Mouse (Mus musculus) 416B (cell line): ENCODE results near the gene Msi2.

Experiments
- DNase-seq: peaks from one replicate; pipeline ENCODE4 v3.0.0; 2011; ENCODE audit warnings: low read depth

The Msi2 gene

DNA sequence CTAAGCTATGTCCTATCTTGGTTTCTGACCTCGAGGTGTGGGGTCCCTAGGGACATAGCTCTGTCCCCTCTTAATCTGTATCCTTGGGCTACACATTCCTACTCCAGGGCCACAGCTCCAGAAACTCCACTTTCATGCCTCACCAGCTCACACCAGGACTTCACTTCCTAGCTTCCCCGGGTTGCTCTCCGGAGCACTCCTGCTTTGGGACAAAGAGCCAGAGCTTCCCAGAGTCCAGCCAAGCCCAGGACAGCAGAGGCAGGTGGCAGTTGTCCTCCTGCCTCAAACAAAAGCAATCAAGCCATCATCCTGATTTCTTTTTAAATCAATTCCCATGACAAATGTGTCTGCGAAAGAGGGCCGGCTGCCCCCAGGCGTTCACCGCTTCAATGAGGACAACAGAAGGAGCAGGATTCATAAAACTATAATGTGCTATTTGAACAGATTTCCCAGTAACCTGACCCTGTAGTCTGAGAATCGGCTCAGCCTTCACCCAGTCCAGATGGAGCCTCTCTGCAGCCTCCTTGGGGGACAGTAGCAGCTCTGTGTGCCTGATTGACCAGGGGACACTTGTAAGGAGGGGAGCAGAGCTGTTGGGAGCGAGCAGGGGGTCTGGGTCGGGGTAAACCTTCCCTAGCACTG, 409.1 kb downstream of the Msi2 start:
- no peak for DNase-seq

DNA sequence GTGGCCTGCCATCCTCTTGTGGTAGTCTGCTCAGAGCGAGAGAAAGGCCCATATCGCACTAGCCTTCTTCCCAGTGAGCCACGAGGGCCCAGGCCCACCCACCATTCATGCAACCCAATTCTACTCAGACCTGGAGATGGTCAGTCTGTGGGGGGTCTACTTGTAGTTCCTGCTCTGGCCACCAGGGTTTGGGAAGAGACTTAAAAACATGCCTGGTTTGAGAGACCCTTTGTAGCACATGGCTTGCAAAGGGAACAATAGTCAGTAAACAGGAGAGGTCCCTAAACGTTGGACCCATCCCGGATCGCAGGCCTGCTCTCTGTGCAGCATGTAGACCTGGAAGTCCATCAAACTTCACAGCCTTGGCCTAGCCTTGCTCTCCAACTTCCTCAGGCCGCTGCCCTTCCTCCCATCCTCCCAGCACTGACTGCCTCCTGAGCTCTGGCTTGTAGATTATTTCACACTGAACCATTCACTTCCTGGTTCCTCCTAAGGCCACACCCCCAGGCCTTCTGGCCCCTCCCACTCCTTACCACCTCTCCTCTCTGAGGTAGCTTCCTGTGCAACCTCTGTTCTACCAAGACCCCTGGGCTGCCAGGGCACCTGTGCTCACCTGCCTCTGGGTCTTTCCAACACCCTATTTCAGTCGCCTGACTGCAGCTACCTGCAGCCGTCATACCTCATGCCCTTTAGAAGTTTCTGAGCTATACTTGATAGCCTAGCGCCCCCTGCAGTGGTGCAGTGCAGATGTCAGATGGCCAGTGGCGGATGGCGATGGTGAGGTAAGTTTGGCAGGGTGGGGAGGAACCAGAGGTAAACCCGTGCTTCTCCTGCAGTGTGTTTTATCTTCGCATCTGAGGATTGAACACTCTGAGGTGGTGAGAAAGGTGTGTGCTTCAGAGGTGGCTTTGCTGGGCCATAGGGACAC, 410.4 kb downstream of the Msi2 start:
- DNase-seq, result peak; percentile 55

DNA sequence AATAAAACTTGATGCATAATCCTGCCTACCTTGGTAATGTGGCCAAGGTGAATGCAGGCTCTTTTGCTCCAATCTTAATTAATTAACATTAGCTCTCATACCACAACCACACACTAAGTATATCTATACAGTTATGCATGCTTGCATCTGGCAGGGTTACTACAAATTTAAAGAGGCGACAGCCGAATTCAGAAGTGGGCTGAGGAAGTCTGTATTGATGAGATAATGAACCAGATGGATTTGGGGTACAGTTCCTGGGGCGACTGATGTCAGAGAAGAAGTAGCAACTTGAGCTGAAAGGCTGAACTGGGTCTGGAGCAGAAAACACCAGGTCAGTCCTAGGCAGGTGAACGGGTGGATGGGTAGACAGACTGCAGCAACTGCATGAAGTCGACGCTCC, 412.6 kb downstream of the Msi2 start:
- DNase-seq, result no peak

DNA sequence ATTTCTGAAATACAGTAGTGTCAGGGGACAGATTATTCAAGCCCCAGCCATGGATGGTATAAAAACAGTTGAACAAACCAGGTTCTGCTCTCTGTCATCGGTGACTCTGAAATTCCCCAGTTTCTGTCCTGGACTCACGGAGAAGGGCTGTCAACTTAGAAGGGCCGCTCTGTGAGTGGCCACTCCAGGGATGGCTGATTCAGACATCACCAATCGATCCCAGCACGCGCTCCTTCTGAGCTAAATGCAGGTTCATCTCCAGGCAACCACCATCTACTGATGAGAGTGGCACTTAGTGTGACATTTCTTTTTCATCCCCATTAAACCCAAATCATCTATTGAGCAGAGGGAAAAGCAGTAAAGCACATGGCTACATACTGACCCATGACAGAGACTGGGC, 416.7 kb downstream of the Msi2 start:
- no peak for DNase-seq

DNA sequence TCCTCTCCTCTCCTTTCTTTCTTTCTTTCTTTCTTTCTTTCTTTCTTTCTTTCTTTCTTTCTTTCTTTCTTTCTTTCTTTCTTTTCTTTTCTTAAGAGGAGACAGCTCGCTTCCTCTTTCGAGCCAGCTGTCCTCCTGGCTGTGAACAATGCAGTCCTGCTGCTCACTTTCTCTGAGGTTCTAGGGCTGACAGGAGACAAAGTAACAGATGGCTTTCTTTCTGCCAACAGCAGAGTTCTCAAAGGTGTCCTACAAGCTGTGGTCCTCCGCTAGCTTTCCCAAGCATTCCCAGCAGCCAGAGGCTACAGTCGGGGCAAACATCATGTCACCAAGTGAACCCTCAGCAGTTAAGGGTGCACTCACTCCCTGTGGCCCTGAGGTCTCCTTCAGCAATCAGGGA, 419.0 kb downstream of the Msi2 start:
- no peak for DNase-seq

DNA sequence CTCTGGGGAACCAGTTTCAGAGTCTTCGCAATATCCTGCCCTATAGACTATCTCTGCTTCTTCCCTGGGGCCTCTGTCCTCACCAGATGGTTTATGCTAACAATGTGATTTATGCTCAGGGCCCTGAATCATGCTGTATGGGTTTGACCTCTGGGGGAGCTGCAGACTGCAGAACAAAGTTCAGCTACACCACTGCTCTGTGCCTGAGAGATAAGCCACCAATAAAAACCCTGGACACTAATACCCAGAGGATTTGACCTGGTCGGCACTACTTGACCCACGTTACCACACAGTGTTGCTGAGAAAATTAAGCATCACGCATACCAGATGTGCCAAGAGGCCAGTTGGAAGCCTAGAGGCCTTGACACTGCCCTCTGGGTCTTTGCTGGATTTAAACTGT, 420.8 kb downstream of the Msi2 start:
- peak; percentile 28 for DNase-seq

DNA sequence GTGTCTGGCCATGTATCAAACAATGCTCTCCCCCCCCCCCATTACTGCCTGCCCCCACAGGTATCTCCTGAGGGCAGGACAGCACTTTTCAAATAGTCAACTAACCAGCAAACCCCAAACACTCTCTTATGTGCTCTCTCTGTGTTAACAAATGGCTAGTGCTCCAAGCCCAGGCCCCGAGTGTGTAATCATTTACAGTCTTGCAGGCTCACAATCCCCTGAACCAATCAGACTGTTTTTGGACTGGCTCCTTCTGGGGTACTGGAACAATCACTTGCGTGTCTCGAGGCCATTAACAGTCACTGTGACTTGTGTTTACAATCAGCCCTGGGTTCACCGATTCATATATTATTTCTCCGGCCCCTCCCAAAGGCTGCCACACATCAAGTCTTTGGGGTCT, 423.0 kb downstream of the Msi2 start:
- no peak for DNase-seq

DNA sequence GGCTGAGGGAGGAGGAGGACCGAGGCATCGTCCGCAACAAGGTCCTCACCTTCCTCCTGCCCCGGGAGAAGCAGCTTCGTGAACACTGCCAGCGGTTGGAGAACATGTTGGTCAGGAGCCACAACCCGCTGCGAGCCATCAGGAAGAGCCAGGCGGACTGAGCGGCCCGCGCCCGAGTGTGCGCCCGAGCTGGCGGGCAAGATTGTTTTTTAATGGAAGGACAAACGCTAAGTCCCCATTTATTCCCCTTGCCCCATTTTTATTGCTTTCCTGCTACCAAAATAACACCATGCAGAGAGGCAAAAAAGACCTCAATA, 424.0 kb downstream of the Msi2 start:
- no peak for DNase-seq

DNA sequence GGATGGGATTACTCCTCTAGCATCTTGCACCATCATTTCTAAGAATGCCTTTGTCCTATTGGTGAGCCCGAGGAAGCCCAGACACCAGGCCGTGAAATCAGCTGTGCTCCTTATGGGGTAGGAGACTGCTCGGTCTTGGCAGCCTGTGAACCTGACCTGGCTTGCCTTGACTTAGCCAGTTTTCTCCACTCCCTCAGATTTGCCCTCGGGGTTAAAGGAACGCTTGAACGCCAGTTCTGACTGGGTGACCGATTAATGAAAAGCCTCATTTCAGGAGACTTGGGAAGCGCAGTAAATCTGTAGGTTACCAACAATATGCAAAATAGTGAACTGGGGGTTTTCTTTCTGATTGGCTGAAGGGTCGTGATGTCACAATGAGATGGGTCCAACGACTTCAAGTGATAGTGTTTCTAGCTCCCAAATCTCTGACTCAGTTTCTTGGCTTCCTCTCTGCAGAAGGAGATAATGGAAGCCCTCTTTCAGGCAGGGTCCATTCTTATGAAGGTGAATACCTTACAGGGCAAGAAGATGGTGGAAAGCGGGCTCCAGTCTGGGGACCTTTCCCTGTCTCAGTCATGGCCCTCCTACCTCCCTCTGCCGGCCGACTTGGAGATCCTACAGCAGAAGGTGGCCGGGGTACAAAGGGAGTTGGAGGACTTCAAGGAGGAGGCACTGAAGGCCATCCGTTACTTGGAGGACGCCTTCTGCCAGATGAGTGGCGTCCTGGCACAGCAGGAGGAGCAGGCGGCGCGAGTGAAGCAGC, 424.5 kb downstream of the Msi2 start, which contains the start of gene Ccdc182:
Gene Ccdc182 (plus strand): TSS at position 428 of the 763 bp plus-strand sequence.
- DNase-seq, result no peak

DNA sequence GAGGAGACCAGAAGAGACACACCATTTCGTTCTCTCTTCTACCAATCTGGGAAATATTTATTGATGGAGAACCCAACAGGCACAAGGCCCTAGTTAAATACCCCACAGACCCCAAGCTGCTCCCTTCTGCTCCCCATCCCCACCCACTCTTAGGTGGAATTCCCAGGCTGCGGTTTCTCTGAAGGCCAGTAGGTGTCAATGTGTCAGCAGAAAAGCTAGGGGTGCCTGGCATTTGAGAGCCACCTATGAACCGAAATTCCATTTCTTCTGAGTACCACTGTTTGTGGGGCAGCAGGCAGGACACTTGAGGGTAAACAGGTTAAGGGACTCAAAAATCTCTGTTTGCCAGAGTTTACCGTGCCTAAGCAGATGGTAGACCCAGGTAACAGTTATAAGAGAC, 426.6 kb downstream of the Msi2 start:
- DNase-seq, result peak; percentile 31

DNA sequence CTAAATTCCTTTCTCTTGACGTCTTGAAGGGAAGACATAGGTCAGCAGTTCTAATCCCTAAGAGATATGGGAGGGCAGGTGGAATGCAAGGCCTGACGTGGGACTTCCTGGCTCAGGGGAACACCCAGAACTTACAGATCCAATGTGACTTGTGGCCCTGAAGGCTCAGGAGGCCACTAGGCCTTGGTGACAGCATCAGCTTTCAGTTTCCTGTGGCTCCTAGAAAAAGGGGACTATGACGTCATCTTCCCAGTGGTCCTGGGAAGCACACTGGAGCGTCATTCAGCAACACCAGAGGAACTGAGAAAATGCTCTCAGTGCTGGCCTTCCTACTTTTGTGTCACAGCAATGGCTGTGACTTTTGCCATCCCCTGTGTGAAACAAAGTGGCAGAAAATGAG, 427.1 kb downstream of the Msi2 start:
- DNase-seq, result no peak
